Mouse (Mus musculus) layer of hippocampus, adult 11-12 months (tissue): ENCODE measurements around the gene Cnnm3.

Experiments used
- DNase-seq: peaks from one replicate; pipeline ENCODE4 v3.0.0; 2022; ENCODE audit warnings: low spot score

Gene Cnnm3

GRCm38 (mm10) chr1:36511289-36512021 is at the start of gene Cnnm3:
Cnnm3 (plus strand) TSS chr1:36511867.
- peak; percentile 99 for DNase-seq

DNA sequence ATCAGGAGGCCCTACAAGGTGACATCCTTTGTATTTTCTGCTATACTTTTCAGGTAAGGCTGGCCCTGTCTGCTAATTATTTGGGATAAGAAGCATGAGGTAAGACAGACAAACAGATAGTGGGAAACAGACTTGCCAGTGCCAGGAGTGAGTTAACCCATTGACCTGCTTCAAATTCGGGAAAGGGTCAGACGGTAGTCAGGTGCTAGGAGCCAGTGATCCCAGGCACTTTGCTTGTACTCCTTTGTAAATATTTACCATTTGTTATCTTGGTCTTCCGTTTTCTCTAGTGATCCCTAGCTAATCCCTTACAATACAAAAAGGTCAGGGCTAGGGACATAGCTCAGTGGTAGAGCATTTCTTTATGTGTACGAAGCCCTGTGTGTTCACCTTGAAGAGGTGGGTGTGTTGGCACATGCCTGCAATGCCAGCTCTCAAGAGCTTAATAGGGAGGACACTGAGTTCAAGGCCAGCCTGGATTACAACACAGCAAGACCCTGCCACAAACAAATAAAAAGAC is 46.0 kb upstream of the Cnnm3 start:
- DNase-seq = no peak

DNA sequence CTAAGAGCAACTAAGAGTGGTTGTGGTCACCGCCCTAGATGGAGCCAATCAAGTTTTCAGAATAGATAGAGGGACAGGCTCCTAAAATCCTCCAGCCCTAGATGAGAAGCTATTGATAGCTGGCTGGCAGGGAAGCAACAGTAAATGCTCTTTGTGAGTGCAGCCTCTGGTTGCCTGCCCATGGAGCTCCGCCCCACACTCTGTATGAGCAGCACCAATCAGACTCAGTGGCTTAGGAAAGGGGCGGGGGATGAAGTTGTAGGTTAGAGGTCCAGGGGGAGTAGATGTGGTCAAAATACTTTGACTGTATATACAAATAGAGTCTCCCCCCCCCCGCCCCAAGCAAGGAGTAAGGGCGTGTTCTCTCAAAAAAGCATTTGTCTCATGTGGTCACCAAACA is 44.2 kb upstream of the Cnnm3 start:
- no peak for DNase-seq

DNA sequence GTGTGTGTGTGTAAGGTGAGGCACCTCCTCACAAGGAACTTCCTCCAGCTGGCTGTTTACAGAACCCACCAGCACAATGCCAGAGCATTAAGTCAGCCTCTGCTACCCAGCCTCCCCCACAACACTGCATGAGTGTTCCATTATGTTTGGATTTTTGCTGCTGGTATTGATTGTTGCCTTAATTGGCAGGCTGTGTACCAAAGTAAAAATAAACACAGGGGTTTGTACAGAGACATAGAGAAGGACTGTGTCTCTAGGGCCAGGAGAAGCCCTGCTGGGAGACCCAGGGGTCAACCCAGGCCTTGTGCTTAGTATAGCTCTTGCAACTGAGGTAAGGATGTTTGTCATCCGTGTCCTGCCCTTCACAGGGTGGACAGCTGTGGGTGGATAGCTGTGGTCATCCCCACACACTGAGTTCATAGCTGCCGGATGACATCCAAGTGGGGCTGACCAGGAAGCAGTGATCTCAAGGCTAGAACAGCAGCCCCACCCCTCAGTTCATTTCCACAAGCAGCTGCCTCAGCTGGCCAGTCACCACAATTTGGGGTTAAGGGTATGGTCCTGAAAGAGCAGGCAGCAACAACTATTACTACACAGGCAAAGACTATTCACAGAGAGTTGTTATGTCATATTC is 41.7 kb upstream of the Cnnm3 start:
- no peak for DNase-seq

DNA sequence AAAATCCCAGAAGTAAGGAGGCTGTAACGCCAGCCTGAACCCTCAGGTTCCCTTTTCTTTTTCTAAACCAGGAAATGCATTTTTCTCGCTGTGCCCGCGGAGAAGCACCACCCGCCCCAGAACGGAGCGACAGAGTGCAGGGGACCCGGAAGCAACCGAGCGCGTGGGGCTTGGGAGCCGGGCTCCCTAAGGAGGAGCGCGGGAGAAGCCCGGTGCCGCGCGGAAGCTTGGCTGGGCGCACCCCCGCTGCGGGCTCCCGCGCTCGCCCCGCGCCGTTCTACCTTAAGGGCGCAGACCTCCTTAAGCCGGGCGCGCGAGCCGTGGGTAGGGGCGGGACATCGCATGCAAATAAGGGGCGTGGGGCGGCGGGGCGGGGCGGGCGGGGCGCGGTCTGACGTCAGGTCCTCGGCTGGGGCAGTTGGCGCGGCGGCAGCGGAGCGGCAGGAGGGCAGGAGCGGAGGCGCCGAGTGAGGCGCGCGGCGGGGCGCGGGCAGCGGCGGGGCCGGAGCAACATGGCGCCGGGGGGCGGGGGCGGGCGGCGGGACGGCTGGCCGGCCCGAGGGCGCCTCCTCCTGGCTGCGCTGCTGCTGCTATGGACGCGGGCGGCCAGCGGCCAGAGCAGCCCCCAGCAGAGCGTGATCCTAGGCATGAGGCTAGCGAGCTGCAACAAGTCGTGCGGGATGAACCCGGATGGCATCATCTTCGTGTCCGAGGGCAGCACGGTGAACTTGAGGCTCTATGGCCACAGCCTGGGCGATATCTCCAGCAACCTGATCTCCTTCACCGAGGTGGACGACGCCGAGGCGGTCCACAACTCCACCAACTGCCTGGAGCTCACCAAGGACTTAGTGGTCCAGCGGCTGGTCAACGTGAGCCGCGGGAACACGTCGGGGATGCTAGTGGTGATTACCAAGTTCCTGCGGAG is 40.2 kb upstream of the Cnnm3 start, which contains the start of gene Cnnm4:
TSS of gene Cnnm4 (plus strand) at position 440 of the 925 bp plus-strand sequence.
- DNase-seq = peak; percentile 84

- no peak for DNase-seq
Measured at GRCm38 (mm10) chr1:36472106-36472440, 39.6 kb upstream of the Cnnm3 start.

DNA sequence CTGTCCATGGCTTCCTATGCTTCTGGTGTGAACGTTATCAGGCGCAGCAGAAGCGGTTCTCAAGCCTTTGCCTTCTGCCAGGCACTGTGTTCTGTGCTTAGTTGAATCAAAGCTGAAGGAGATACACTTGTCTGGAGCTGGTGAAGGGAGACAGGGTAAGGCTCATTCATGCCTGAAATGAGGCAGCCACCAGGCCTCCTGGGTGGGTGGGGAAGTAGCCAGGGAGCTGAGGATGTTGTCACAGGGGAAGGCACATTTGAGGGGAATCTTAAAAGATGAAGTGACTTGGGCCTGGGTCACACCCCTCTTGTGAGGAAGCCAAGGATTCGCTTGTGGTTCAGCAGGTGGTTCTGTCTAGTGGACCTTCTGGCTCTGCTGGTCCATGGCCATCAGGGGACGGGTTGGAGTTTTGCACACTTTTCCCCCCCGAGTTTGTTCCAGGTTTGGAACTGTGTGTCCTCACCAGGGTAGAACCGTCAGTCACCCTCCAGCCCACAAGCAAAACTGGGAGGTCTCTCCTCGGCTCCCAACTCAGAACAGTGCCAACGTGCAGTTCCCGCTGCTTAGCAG is 38.4 kb upstream of the Cnnm3 start:
- no peak for DNase-seq

- DNase-seq = no peak
Measured at GRCm38 (mm10) chr1:36474646-36475045, 37.0 kb upstream of the Cnnm3 start.

DNA sequence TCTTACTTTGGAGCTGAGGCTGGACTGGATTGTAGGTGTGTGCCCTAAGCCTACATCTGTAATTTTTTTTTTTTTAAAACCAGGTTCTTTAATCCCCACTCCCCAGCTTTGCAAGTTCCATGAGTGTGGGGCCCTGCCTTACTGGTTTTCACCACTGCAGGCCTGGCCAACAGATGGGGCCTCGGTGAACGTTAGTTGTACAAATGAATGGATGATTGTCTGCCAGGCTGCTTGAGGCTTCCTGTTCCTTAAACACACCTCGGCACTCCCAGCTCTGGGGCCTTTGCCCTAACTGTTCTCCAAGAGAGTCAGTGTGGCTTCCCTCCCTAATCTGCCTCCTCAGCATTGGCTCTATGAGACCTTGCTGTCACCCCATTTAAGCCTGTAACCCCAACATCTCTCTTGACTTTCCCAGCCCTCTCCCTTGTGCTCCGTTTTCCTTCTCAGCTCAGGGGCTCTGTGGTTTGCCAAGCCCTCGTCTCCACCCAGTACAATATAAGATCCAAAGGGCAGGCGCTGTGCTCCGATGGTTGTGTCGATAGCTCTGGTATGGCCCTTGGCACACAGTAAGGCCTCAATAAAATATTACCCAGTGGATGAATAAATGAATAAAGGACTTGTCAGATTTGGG is 36.1 kb upstream of the Cnnm3 start:
- no peak for DNase-seq

GRCm38 (mm10) chr1:36476426-36476825 is 35.2 kb upstream of the Cnnm3 start:
- DNase-seq = no peak

DNA sequence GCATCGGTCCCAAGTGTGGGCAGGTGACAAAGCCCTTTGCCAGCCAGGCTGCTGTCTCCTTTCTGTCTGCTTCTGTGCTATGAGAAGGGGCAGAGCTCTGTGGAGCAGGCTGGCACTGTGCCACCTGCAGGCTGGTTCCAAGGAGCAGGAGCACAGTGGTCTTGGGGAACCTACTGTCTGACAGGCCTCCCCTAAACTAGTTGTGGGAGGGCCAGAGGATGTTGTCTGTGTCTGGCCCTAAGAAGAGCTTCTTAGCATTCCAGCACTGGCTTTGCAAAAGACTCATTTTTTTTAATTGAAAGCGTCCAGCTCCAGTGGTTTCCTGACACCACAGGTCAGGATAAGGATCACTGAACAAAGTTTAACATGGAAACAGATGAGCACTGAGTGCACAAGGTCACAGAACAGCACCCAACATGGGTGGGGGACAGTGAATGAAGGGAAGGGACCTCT is 33.3 kb upstream of the Cnnm3 start:
- DNase-seq = no peak

DNA sequence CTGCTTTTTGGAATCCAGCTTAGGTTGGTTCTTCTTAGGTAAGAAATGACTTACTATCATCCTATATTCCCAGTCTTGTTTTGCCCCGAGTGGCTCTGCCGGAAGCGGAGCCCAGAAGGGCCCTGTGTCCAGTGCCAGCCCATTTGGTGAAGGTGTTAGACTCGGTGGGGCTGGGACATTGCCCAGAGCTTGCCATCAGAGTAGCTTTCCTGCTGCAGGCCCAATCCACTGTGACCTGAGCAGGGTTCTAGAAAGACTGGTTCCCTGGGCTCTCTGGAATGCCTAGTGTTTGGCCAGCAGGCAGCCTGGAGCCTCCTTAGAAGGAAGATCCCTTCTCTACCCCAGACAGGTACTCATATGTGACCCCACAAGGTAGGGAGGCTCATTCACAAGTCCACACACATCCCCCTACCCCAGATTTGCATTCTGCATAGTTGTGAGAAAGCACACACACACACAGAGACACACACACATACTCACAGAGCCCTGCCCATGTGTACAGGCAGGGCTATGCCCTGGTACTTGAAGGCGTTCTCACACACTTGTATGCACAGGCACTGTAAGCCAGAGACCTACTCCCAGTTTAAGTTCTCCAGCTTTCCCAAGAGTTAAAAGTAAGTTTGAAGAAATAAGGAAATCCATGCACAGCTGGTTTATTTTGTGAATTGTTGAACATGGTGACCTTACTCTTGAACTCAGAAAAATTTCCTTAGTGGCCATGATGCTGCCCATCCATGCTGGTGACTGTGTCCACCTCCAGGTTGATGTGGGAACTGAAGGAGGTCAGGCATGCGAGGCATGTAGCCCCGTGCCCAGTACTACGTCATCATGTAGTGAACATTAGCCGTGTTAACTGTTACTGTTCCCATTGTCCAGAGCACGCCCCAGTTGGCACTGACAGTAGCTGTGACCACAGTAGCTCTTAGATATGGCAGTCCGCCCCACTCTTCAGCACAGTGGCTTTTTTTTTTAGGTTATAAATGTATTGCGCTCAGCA is 31.5 kb upstream of the Cnnm3 start:
- no peak for DNase-seq

DNA sequence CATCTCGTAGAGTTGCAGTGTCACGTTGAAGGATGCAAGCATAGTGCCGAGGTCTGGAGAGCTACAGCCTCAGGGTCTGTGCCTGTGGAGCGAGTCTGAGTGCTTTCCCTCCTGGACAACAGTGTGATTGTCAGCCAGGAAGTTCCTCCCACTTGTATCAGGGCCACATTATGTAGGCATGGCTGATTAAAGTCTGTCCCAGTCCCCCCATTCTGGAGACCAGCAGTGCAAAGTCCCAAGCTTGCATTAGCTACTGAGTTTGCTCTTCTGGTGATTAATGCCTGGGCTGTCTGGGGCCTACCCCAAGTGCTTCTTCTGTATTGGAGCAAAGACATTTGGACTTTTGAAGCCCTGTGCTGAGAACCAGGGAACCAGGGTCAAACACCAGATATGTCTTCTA is 27.8 kb upstream of the Cnnm3 start:
- DNase-seq = no peak

DNA sequence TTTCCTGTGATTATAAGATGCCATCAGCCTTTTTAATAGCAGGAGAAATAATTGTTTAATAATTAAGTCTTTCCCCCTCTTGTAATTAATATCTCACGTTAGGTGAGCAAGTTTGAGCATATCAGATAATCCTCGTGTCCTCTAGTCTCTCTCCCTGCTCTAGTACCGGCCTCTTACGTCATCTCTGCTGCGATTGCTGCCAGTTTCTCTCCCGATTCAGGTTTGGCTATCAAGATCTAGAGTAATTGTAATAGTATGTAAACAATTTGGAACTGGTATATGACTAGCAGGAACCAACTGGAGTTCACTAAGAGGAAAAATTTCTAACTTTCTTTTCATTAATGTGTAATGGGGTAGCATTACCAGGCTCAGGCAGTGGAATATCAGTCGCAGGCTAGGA is 26.6 kb upstream of the Cnnm3 start:
- DNase-seq = no peak

DNA sequence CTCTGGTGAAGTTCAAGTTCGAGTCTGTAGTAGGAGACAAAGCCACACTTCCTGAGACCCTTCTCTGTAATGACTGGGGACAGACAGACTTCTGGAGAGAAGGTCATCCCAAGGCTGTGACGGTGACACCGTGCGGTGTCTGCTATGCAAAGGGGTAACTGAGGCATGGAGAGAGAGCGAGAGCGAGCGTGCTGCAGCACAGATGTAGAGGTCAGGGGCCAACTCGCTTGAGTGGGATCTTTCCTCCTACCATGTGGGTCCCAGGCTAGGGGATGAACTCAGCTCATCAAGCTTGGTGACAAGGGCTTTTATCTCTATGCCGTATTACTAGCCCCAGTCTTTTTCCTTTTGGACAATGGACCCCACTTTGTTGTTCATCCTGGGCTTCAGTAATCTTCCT is 24.6 kb upstream of the Cnnm3 start:
- DNase-seq = no peak

- DNase-seq = no peak
Measured at GRCm38 (mm10) chr1:36489661-36490060, 22.0 kb upstream of the Cnnm3 start.

DNA sequence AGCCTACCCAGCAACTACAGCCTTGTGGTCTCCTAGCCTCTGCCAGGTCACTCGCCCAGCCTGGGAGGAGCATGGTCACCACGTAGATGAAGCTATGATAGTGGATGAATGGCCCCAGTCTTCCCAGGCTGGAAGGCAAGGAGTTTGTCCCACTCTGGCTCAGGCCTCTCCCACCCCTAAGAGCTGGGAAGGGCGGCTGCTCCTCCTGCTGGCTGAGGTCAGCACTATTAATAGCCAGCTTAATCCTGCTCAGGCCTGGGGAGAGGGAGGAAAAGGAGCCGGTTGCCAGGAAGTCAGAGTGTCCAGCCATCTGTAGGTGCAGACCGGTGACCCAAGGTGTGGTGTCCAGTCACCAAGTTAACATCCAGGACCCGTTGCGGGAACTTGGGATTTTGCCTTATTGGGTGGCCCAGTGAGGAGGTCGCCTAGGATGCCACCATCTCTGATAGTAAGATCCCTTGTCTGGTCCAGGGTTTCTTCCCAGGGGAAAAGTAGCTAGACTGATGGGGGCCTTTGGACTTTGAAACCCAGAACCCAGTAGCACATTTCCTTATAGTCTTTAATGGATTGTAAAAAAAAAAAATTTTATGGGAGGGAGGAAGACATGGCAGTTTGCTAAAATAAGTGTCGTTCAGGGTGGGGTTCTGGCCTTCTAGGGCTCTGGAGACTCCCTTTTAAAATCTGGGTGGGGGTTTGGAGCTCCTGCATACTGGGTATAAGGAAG is 19.1 kb upstream of the Cnnm3 start:
- DNase-seq = no peak

DNA sequence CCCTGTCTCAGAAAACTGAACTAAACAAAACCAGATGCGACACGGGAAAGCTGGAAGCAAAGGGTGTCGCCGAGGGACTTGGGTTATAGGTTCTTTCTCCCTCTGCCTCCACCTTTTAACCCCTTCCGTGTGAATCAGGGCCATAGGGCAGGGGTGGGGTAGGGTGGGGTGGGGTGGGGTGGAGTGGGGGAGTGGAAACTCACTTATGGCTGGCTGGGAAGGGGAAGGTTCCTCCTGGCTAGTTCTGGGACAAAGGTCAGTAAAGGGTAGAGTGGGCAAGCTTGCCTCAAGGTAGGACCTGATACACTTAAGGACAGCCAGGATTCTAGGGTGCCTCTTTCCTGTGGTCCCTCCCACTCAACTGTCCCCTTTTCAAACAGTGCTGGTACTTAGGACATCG is 18.4 kb upstream of the Cnnm3 start:
- no peak for DNase-seq

DNA sequence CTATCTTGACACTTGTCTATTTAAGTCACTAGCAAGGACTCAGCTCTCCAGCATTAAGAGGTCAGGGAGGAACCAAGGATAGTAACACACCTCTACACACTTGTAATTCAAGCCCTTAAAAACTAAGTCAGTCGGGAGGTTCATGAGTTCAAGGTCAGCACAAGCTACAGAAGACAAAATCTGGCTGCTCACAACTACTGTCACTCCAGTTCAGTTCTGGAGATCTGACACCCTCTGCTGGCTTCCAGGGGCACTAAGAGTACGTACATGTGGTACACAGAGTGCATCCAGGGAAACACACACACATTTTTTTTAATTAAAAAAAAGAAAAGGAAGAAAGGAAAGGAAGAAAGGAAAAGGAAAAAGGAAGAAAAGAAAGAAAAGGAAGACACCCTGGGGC is 14.9 kb upstream of the Cnnm3 start:
- DNase-seq = no peak

DNA sequence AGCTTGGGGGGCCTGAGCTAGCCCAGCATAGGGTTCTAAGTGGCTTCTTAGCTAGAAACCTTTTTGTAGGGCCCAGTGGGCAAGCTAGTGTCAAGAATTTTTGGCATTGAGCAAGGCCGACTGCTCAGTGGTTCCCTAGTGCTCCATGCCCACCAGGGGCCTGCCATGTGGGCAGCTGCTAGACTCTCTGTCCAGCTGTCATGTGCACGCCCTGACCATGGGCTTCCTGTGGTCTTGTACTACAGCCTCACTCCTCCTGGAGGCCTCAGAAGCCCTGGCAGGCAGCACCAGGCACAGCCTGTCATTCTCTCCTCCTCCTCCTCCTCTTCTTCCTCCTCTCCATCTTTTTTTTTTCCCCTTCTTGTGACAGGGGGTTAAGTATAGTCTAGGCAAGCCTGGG is 14.4 kb upstream of the Cnnm3 start:
- DNase-seq = no peak
